Mouse (Mus musculus) gastrocnemius, adult 18-20 months (tissue): Measurements from ENCODE around the gene Evi5. TPM values are rescaled to one million over a fixed set of nuclear protein-coding genes. Genes with fewer than 3 reads are reported as not detected.
"Not testable (repeated sequence)": the region's sequence is repeated elsewhere in the genome, so short reads cannot be mapped to it uniquely, and the experiment has no call there.

Experiments used
- DNase-seq: peaks from one replicate; pipeline ENCODE4 v3.0.0; 2021; ENCODE audit warnings: low spot score
- long read RNA-seq, 2 experiments: library from polyadenylated mRNA; stranded (forward); transcript quantifications; one replicate each; pipeline ENCODE4 v2.0.0; 2021
- total RNA-seq, 2 experiments: library from RNA; stranded (reverse); gene quantifications; 2 replicates each; pipeline ENCODE4 v1.2.3; 2021

The Evi5 gene
- total RNA-seq = 10 to 100 TPM; 15.5 to 18.9 TPM
- long read RNA-seq, experiment 1, partial matches to known transcripts = 3 of 20 reads
- long read RNA-seq, experiment 1, other reads (novel, unspliced or antisense) = 17 of 20 reads
- long read RNA-seq, experiment 2, partial matches to known transcripts = 1 of 14 reads
- long read RNA-seq, experiment 2, other reads (novel, unspliced or antisense) = 13 of 14 reads

DNA sequence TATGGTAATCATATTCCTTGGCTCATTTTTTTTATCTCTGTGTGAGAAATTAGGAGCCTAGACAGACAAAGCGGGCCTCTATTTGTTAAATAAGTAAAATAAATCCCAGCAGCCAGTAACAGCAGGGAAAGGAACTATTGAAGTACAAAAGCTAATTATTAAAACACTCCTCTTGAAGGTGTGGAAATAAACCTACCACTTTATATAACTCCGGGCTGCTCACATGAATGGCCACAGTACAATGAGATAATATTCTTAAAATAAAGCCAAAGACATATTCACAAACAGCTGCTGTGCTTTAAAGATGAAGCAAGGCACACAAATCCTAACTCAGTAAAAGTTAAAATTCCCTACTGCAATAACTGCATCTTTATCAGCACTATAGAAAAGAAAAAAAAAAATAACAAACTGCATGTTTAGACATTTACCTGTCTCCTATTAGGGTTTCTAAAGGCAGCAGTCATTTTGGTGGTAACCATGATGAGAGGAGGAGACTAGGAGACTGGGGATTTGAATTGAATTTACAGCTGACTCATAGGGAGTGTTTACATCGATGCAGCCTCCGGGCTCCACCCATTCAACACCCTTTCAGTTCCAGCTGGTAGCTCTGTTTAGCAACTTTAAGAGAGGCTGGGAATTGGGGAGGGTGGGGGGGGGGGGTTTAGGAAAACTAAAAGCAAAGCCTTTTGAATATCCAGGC, at the start of gene Evi5:
TSS of gene Evi5 (minus strand) at position 547 of the 700 bp plus-strand sequence.
- DNase-seq = no peak

DNA sequence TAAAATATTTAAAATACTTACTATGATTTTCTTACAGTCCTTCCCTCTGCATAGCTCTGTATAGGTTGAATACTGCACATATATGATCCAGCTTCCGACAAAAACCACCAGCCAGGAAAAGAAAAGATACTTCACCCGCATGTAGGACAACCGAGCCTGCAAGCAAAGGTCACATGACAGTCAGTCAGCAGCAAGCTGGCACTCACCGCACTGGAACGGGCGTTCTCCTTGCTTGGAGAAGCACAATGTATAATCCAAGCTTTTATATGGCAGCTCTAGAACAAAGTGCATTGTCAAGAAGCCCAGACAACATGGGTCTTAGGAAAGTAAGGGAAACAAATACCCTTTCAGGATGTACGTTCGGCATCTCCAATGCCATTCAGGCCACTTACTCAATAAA, 49.7 kb upstream of the Evi5 start:
- DNase-seq = peak; percentile 35

- no peak for DNase-seq
Measured at GRCm38 (mm10) chr5:107922836-107923235, 47.9 kb upstream of the Evi5 start.

GRCm38 (mm10) chr5:107921400-107922252, 46.7 kb upstream of the Evi5 start:
- DNase-seq = peak; percentile 83

- no peak for DNase-seq
Measured at GRCm38 (mm10) chr5:107915280-107915679, 40.4 kb upstream of the Evi5 start.

GRCm38 (mm10) chr5:107911012-107911411, 36.1 kb upstream of the Evi5 start:
- DNase-seq = no peak

- DNase-seq = no peak
Measured at GRCm38 (mm10) chr5:107910084-107910616, 35.2 kb upstream of the Evi5 start.

DNA sequence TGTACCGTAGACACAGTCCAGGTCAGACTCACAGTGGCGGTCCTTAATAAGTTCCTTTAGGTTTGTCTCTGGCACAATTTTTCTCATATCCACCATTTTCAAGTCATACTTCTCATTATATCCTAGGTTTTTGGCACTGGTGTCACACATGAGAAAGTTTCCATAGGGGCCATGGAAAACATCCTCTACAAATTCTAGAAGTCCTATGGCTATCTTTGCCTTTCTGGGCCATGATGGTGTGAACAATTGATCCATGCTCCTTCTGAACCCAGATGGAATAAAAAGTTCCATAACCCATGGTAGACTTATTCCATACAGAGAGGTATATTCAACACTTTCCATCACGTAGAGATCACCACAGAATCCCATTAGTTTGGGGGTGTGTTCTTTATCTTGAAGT, 34.8 kb upstream of the Evi5 start:
- DNase-seq = no peak

DNA sequence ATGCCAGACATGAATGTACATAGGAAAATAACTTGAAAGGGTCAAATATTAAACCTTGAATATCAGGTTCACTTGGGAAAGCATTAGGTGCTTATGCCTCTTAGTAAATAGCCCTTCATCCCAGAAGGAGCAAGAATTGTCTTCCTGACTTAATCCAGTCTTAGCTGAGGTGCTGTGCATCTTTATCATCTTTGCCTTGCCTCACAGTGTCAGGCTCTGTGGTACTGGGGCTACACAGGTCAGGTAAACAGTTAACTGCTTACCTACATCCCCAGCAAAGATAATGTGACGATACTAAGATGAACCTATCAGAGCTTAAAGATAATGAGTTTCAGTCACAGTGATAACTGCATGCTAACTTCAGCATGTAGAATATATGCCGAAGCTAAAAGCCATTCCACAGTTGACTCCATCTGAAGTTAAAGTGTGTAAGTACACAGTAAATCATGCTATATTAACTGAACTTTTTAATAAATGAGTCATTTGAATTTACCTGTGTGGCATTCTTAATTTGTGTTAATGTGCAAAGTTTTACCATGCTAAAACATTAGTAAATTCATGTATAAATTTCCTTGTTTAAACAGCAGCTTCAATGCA, 33.7 kb upstream of the Evi5 start:
- no peak for DNase-seq

GRCm38 (mm10) chr5:107904325-107904724, 29.4 kb upstream of the Evi5 start:
- no peak for DNase-seq

- no peak for DNase-seq
Measured at GRCm38 (mm10) chr5:107901014-107901615, 26.2 kb upstream of the Evi5 start.

GRCm38 (mm10) chr5:107900206-107901013, 25.5 kb upstream of the Evi5 start, which contains the start of gene Rpl5:
Gene Rpl5, plus strand, starts transcription at chr5:107900502.
- DNase-seq = peak; percentile 95

DNA sequence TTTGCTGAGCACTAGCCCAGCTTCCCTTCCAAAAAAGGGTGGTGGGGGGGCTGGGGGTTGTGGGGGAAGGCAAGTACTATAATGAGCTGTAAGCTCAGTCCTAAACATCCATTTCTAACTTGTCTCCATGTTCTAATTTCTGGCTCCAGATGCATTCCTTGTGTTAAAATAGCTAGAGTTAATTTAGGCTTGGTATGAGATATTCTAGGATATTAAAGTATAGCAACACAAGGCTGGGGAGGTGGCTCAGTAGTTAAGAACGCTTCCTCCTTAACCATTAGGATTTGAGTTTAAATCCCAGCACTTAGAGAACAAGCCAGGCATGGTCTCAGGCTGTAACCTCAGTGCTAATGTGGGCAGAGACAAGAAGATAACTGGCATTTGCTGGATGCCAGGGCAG, 21.4 kb upstream of the Evi5 start:
- no peak for DNase-seq

- DNase-seq = no peak
Measured at GRCm38 (mm10) chr5:107894676-107895075, 19.8 kb upstream of the Evi5 start.

DNA sequence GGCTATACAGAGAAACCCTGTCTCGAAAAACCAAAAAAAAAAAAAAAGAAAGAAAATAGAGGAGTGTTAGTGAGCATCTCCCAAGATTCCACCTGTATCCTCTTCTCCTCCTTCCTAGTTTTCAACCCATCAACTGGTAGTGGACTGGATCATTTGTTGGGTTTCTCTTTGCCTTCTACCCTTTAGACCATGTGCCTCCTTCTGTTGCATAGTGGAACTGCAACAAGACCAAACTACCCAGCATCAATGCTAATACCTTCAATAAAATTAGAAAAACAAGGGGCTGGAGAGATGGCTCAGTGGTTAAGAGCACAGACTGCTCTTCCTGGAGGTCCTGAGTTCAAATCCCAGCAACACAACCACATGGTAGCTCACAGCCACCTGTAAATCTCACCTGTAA, 16.6 kb upstream of the Evi5 start:
- not testable (repeated sequence) for DNase-seq

- DNase-seq = no peak
Measured at GRCm38 (mm10) chr5:107889994-107890888, 15.3 kb upstream of the Evi5 start.

- no peak for DNase-seq
Measured at GRCm38 (mm10) chr5:107880710-107881109, 5.8 kb upstream of the Evi5 start.

- DNase-seq = no peak
Measured at GRCm38 (mm10) chr5:107877053-107877452, 2.1 kb upstream of the Evi5 start.

DNA sequence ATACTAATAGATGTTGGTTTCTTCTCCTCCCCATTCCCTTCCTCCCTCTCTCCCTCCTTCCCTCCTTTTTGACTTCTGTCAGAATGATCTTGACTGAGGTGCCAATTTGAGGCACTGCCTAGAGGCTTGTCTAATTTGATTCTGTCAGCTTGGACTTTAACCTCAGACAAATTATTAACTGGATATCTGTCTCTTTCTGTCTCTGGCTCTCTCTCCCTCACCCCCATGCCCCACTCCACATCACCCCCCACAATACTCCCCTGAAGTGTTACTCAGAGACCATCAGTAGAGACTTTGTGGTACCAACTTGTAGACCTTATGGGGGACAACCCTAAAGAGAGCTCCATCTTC, 329 bp upstream of the Evi5 start:
- DNase-seq = no peak
